Mouse (Mus musculus) liver, embryonic 14.5 days (tissue): ENCODE results near the gene Ppt2. TPM values are rescaled to one million over a fixed set of nuclear protein-coding genes. Genes with fewer than 3 reads are reported as not detected.

Experiments used
- ATAC-seq: fragments of 200-750 bp; cut with Nextera tagmentation; 2 replicates; pipeline ENCODE4 v1.8.0; 2017; ENCODE audit warnings: moderate number of reproducible peaks, mild to moderate bottlenecking, moderate library complexity; ENCODE audit not compliant: insufficient read depth
- DNase-seq, 3 experiments: peaks; one replicate each; pipeline ENCODE4 v3.0.0-alpha.2; 2012 to 2013; ENCODE audit warnings: low read depth in 3 of 3, low spot score in 3 of 3
- H3K27ac ChIP-seq: fragments of 300-500 bp; sonication (generic); 2 replicates; pipeline ENCODE4 v1.5.1; 2014; ENCODE audit warnings: moderate library complexity, mild to moderate bottlenecking, control low read depth, inconsistent platforms
- H3K27me3 ChIP-seq: fragments of 300-500 bp; sonication (generic); 2 replicates; pipeline ENCODE4 v1.6.1; 2014; ENCODE audit warnings: mild to moderate bottlenecking, low read length, moderate library complexity; ENCODE audit not compliant: control insufficient read depth, insufficient read depth
- H3K36me3 ChIP-seq: fragments of 300-500 bp; sonication (generic); replicated peaks from 2 replicates; pipeline ENCODE4 v1.6.1; 2014; ENCODE audit warnings: low read depth; ENCODE audit not compliant: control insufficient read depth, insufficient read depth
- H3K4me1 ChIP-seq, 2 experiments: fragments of 200-500 bp in 1 of 2; fragments of 300-500 bp in 1 of 2; sonication (generic) in 1 of 2; replicated peaks; 2 replicates each; pipeline ENCODE4 v1.6.1; 2012 to 2014; ENCODE audit warnings: antibody characterized with exemption in 1 of 2, inconsistent platforms in 1 of 2, low read length in 1 of 2; ENCODE audit not compliant: control insufficient read depth in 2 of 2, insufficient read depth in 2 of 2
- H3K4me2 ChIP-seq: fragments of 300-500 bp; sonication (generic); 2 replicates; pipeline ENCODE4 v1.6.1; 2014; ENCODE audit warnings: low read depth, mild to moderate bottlenecking, control low read depth, moderate library complexity
- H3K4me3 ChIP-seq, 2 experiments: fragments of 200-500 bp in 1 of 2; fragments of 300-500 bp in 1 of 2; sonication (generic) in 1 of 2; 2 replicates each; pipeline ENCODE4 v1.5.1; 2012 to 2014; ENCODE audit warnings: low read depth in 2 of 2, low read length in 2 of 2, mild to moderate bottlenecking in 2 of 2, control low read depth in 1 of 2, inconsistent platforms in 1 of 2, moderate library complexity in 1 of 2; ENCODE audit not compliant: insufficient read depth in 1 of 2
- H3K9ac ChIP-seq: fragments of 300-500 bp; sonication (generic); replicated peaks from 2 replicates; pipeline ENCODE4 v1.6.1; 2014; ENCODE audit warnings: mild to moderate bottlenecking, control low read depth, moderate library complexity
- H3K9me3 ChIP-seq: fragments of 300-500 bp; sonication (generic); 2 replicates; pipeline ENCODE4 v1.6.1; 2016; ENCODE audit warnings: low read length, mixed read lengths; ENCODE audit not compliant: control insufficient read depth
- CTCF ChIP-seq: IDR thresholded peaks from 2 replicates; pipeline ENCODE4 v1.5.1; 2016; ENCODE audit warnings: antibody characterized with exemption, low read depth, control low read depth
- EP300 ChIP-seq: IDR thresholded peaks from 2 replicates; pipeline ENCODE4 v1.6.1; 2016; ENCODE audit warnings: antibody characterized with exemption, low read depth
- WGBS: fragments of 180-500 bp; shearing (Covaris S2); extraction: QIAGEN DNeasy Blood & Tissue Kit; methylation state at CpG from one replicate; pipeline ENCODE4 v1.1.7; 2014; ENCODE audit not compliant: insufficient replicate concordance; 5-methylcytosine and 5-hydroxymethylcytosine counted together
- polyA plus RNA-seq, 2 experiments: library from polyadenylated mRNA; depleted of rRNA in 1 of 2; stranded (reverse) in 1 of 2; unstranded in 1 of 2; fragments of >200 nt; fragmentation: Nextera tagmentation in 1 of 2; extraction: Ambion mirVana in 1 of 2; gene quantifications; 2 replicates each; pipeline versions ENCODE4 v1.2.1 to v1.2.3; 2012 to 2014

Ppt2 gene
- polyA plus RNA-seq, 2 experiments, result 10.4 to 10.5 TPM

DNA sequence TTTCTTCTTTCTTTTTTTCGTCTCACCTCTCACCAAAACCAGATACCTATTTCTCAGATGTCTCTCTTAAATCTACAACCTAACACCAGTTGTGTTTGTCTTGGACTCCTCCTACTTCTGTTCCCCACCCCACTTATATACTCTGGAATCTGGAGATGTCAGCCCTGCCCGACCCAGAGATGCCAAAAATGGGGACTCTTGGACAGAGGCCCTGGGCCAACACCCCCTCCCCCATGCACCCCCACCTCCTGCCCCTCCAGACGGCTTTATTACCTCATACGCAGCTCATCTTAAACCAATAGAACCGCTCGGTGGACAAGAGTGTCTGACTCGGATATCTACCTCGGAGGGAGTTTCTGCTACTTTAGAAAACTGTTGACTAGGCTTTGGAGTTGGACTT is 32.2 kb downstream of the Ppt2 start:
- TF ChIP-seq EP300 (no peak), CTCF (no peak)
- Histone ChIP-seq H3K4me2 (no peak overlapping the region), H3K27ac (no peak overlapping the region), H3K9ac (no peak overlapping the region), H3K4me1 (peaks cover 6 to 12% of the 10 kb centered on the region in 2 experiments), H3K27me3 (no peaks in the 10 kb centered on the region), H3K36me3 (peaks cover 7% of the 10 kb centered on the region), H3K9me3 (no peaks in the 10 kb centered on the region), H3K4me3 (no peak overlapping the region)
- DNase-seq (no peak), ATAC-seq (no peak)
- WGBS, result 76% methylated on average over 8 of the region's 8 CpGs

DNA sequence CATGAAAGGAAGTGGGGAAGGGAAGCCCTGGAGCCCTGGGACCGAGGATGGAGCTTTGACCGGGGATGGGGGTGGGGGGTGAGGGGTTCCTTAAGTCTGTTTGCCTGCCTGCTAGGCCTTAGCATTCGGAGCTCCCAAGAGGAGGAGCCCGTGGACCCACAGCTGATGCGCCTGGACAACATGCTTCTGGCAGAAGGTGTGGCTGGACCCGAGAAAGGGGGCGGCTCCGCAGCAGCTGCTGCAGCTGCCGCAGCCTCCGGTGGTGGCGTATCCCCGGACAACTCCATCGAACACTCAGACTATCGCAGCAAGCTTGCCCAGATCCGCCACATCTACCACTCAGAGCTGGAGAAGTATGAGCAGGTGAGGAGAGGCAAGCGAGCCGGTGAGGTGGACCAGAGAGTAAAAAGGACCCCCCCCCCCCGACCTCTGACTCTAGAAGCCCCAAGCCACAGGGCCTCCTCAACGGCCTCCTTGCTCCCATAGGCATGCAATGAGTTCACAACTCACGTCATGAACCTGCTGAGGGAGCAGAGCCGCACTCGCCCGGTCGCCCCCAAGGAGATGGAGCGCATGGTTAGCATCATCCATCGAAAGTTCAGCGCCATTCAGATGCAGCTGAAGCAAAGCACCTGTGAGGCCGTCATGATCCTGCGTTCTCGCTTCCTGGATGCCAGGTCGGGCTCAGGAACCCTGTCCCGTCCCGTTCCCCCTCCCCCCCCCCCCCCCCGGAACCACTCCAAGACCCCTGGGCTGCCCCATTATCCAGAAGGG is 34.4 kb downstream of the Ppt2 start:
- Histone ChIP-seq H3K4me1 (peaks cover 12 to 27% of the 10 kb centered on the region in 2 experiments), H3K9ac (no peak overlapping the region), H3K27ac (no peak overlapping the region), H3K9me3 (no peaks in the 10 kb centered on the region), H3K4me3 (peak overlapping the region; percentile 50 to 74; a peak in 3 of 4 replicates), H3K27me3 (no peaks in the 10 kb centered on the region), H3K36me3 (no peaks in the 10 kb centered on the region), H3K4me2 (peak overlapping the region; percentile 86)
- no peak for ATAC-seq
- TF ChIP-seq CTCF (no peak), EP300 (no peak)
- DNase-seq, result no peak
- WGBS, result 75% methylated on average over 33 of the region's 34 CpGs

GRCm38 (mm10) chr17:34592581-34593549 is 35.4 kb downstream of the Ppt2 start:
- peak overlapping the region; percentile 86 for H3K4me2 ChIP-seq
- H3K9me3 ChIP-seq, result no peaks in the 10 kb centered on the region
- peaks cover 21 to 31% of the 10 kb centered on the region in 2 experiments for H3K4me1 ChIP-seq
- peak overlapping the region; percentile 50 for H3K27ac ChIP-seq
- no peaks in the 10 kb centered on the region for H3K36me3 ChIP-seq
- WGBS, result 3% methylated on average over 32 of the region's 32 CpGs
- TF ChIP-seq CTCF (no peak), EP300 (no peak)
- H3K4me3 ChIP-seq, result peak overlapping the region; percentile 50 to 74
- no peaks in the 10 kb centered on the region for H3K27me3 ChIP-seq
- no peak for DNase-seq
- peak overlapping the region; percentile 87 for H3K9ac ChIP-seq
- ATAC-seq, result no peak

GRCm38 (mm10) chr17:34591994-34592375 is 36.3 kb downstream of the Ppt2 start:
- H3K4me3 ChIP-seq, result peak overlapping the region; percentile 62 to 74
- H3K27ac ChIP-seq, result peak overlapping the region; percentile 50
- no peaks in the 10 kb centered on the region for H3K27me3 ChIP-seq
- peaks cover 21 to 29% of the 10 kb centered on the region in 2 experiments for H3K4me1 ChIP-seq
- ATAC-seq, result peak; percentile 60
- DNase-seq, result peak; percentile 68 to 71 (median 71)
- under 1% methylated on average over 34 of the region's 35 CpGs for WGBS
- no peaks in the 10 kb centered on the region for H3K9me3 ChIP-seq
- H3K9ac ChIP-seq, result peak overlapping the region; percentile 87
- peak overlapping the region; percentile 86 for H3K4me2 ChIP-seq
- no peak for TF ChIP-seq CTCF
- no peak for TF ChIP-seq EP300
- no peaks in the 10 kb centered on the region for H3K36me3 ChIP-seq
